Mouse (Mus musculus) heart, postnatal 10 days (tissue): Measurements from ENCODE around the gene Tspan31. TPM values are rescaled to one million over a fixed set of nuclear protein-coding genes. Genes with fewer than 3 reads are reported as not detected.
"Not testable (repeated sequence)": the region's sequence is repeated elsewhere in the genome, so short reads cannot be mapped to it uniquely, and the experiment has no call there.

ENCODE experiments used
- DNase-seq, 2 experiments: peaks; one replicate each; pipeline ENCODE4 v3.0.0; 2021
- intact Hi-C: fragments of 180-260 bp; cut with DNase I; formaldehyde crosslinking; loops from one replicate; pipeline ENCODE4 v1.15.1; 2025
- total RNA-seq, 2 experiments: library from RNA; stranded (reverse); gene quantifications; 2 replicates each; pipeline ENCODE4 v1.2.3; 2021

Gene Tspan31
- total RNA-seq, 2 experiments from 2014 or later = 50.0 to 53.8 TPM

- intact Hi-C loops = no loop called here
- no peak for DNase-seq
These were observed 3.5 kb downstream of the Tspan31 start for GRCm38 (mm10) chr10:127066519-127067018.

DNA sequence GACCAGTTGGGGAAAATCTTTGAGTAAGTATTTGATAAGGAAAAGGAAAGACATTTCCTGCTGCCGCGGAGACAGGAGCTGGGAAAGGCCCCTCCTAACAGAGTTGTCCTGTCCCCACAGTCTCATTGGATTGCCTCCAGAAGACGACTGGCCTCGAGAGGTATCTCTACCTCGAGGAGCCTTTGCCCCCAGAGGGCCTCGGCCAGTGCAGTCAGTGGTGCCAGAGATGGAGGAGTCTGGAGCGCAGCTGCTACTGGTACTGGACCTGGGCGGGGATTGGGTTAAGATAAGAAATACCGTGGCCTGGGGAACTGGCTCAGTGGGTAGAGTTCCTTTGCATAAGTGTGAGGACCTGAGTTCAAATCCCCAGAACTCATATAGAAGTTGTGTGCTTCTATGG, 4.1 kb downstream of the Tspan31 start:
- intact Hi-C loops = no loop called here
- DNase-seq = no peak

- intact Hi-C loops = no loop called here
- DNase-seq = no peak
These were observed 5.9 kb downstream of the Tspan31 start for GRCm38 (mm10) chr10:127063913-127064870.

GRCm38 (mm10) chr10:127063239-127063872, 6.7 kb downstream of the Tspan31 start, which contains the start of gene Cdk4:
Cdk4 (plus strand) TSS chr10:127063534.
- peak; percentile 98 for DNase-seq
- intact Hi-C loops = no loop called here

- DNase-seq = no peak
- intact Hi-C loops = no loop called here
These were observed 7.6 kb downstream of the Tspan31 start for GRCm38 (mm10) chr10:127062503-127062902.

DNA sequence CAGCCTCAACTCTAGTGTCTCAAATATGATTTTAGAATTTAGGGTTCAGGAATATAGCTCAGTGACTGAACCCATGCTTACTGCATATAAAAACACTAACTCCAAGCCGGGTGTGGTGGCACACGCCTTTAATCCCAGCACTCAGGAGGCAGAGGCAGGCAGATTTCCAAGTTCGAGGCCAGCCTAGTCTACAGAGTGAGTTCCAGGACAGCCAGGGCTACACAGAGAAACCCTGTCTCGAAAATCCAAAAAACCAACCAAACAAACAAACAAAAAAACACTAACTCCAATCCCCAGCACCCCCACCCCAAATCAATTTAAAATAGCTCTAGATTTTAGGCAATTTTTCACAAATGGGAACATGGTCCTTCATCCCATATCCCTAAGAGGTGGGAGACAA, 8.0 kb downstream of the Tspan31 start:
- DNase-seq, intact Hi-C loops: not testable (repeated sequence)

DNA sequence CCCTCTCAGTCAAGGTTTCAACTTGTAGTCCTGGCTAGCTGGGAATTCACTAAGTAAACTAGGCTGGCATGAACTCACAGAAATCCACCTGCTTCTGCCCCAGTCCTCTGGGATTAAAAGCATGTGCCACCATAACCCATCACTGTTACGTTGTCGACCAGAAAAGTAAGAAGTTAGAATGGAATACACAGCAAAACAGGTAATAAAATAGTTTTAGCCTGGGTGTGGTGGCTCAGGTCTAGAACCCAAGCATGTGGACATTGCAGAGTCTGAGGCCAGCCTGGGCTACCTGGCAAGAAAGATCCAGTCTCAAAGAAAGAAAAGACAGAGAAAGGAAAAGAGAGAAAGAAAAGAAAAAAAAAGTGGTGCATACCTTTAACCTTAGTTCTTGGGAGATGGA, 8.6 kb downstream of the Tspan31 start:
- DNase-seq = no peak
- intact Hi-C loops = no loop called here

DNA sequence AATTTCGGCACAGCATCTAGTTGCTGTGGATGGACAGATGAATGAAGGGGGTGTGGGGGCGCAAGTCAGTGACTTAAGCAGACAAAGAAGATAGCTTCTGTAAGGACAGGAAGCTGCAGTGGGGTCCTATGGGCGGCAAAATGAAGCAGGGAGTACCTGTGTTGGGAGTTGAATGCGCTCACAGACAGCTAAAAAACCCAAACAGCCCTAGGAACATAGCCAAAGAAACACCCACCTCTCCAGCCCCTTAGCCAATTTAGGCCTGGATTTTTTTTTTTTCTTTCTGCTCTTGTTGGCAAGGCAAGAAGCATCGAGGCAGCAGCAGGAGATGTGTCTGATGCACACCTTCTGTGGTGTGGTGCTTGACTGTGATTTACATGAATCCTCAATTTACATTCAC, 9.0 kb downstream of the Tspan31 start:
- DNase-seq = no peak
- intact Hi-C loops = no loop called here

DNA sequence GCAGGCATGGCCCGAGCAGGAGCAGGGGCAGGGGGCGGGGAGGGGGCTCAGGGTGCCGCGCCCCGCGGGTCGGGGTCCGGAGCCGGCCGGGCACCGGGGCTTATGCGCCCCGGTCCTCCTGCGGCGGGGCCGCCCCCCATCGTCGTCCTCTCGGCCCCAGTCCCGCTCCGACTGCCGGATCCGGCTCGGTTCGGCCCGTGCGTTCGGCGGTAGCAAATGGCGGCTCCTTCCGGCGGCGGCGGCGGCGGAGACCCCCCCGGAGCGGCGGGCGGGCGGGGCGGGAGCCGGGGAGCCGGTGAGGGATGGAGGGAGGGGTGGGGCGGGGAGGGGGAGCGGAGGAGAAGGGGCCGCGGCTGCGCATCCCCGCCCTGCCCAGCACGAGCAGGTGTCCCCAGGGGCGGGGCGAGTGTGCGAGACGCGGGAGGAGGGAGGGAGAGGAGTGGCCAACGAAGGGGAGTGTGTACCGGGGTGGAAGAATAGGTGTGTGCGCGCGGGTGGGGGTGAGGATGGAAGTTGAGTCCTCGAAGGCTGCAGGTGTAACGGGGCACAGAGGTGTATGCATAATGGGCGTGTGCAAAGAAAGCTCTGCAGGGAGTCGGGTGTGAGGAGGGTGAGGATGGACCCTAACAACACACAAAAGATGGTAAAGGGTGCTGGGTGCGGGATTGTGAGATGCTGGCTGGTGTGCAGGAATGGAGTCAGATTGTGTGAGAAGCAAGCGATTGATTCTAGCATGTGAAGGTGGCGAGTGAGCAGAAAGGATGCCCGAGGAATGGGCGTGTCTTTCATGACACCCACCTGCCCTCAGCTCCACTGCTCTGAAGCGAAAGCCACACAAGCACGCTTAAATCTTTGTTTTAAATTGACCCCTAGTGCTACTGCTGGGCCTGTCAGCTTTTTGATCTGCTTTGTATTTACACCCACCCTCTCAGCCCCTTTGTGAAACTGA, 9.8 kb downstream of the Tspan31 start, which contains the start of gene March9:
Gene March9, minus strand, starts transcription at position 217 of the 949 bp plus-strand sequence.
- intact Hi-C loops = no loop called here
- DNase-seq = peak in 1 of 2 experiments; percentile 51

DNA sequence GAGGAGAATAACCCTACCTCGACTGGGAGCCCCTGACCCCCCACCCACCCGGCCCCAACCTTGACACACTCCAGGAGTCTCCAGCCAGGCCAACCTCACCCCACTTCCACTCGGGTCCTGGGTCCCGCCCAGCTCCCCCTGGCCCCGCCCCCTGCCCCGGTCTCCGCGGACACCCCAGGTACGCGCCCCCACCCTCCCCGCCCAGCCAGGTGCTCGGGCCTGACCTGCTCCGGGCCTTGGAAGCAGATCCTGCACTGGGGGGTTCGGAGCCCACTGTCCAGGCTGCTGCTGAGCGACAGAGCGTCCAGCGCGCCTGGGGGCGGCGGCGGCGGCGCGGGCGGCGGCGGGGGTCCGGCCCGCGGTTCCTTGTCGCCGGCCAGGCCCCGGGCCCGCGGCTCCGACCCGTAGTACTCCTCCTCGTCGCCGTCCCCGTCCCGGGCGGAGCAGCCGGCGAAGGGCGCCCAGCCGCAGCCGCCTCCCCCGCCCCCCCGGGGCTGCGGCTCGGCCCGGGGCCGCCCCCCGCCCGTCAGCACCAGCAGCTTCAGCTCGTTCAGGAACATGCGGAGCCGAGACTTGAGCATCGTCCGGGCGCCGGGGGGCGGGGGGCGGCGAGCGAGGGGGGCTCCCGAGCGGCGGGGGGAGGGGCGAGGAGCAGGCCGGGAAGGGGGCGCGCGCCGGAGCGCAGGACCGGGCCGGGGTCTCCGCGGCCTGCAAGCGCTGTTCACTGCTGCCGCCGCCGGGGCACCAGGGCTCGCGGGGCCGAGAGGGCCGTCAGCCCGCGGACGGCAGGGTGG, 10.7 kb downstream of the Tspan31 start:
- no peak for DNase-seq
- intact Hi-C loops = no loop called here

DNA sequence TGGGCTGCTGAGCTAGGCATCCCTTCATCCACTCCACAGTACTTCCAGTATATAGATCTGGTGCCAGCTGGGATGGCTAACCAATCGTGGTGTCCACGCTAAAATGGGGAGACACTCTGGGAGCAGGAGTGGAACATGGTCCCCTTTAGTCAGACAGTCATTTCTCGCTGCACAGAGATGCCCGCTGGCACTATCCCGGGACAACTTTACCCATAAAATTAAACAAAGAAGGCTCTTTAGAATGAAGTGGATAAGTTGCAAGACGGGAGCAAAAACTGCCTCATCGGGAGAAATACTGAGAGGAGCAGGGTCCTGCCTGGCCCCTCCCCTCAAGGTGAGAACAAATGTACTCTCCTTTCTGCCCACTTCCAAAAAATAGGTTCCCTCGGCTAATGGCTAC, 11.4 kb downstream of the Tspan31 start:
- intact Hi-C loops = no loop called here
- no peak for DNase-seq

DNA sequence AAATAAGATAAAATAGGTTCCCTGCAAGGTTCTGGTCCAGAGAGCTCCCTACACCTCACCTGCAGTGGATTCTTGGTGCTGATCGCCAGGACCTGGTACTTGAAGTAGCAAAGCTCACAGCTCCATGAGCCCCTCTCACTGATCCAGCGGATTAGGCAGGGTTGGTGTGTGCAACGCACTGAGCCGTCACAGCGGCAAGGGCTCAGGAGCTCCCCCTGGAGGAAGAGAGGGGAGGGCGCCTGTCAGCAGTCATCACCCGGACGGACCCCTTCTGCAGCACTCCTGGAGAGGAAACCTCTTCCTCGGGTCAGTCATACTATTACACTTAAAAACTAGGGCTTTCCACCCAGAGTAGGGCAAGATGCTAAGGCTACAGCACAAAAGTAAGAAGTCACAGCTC, 11.9 kb downstream of the Tspan31 start:
- intact Hi-C loops = no loop called here
- DNase-seq = peak; percentile 74 to 84

- intact Hi-C loops = no loop called here
- DNase-seq = no peak
These were observed 13.6 kb downstream of the Tspan31 start for GRCm38 (mm10) chr10:127056490-127056889.

DNA sequence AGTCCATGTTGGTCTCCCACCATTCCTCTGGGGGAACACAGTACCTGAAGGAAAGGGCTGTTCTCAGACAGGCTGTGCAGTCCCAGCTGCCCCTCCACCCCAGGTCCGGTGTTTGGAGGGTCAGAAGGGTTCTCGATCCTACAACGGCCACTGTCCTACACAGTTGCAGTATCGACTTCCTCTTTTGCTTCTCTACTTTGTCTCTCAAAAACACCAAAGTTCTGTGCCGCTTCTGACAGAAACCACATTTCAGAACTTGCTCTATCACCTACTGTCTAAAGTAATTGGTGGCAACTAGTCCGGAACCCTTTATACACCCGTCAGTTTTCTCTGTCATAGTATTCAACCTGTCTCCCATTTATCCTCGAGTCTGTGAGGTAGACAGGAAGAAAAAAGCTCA, 14.7 kb downstream of the Tspan31 start:
- no peak for DNase-seq
- intact Hi-C loops = no loop called here

GRCm38 (mm10) chr10:127054646-127055045, 15.4 kb downstream of the Tspan31 start:
- no peak for DNase-seq
- intact Hi-C loops = no loop called here

GRCm38 (mm10) chr10:127050119-127050474, 20.0 kb downstream of the Tspan31 start:
- DNase-seq = no peak
- intact Hi-C loops = no loop called here

DNA sequence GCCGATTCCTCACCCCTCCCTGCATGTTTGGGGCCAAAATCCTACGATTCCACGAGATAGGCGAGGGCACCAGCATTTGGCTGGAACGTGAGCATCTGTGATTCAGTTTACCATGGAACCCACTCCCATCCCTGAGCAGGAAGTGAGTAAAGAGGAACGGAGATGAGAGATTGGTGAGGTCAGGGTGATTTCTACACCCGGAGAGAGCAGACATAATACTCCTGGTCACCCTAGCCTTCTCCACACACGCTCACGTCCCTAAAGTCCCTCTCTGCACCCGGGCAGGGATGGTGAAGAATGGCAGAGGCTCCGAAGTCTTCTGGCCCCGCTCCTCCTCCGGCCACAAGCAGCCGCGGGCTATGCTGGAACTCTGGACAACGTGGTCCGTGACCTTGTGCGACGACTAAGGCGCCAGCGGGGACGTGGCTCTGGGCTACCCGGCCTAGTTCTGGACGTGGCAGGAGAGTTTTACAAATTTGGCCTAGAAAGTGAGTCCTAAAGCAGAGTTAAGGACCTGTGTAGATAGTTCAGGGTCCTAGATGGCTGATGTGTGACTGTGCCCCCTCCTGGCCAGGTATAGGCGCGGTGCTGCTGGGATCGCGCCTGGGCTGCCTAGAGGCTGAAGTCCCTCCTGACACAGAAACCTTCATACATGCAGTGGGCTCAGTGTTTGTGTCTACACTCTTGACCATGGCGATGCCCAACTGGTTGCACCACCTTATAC, 20.5 kb downstream of the Tspan31 start:
- no peak for DNase-seq
- intact Hi-C loops = no loop called here

DNA sequence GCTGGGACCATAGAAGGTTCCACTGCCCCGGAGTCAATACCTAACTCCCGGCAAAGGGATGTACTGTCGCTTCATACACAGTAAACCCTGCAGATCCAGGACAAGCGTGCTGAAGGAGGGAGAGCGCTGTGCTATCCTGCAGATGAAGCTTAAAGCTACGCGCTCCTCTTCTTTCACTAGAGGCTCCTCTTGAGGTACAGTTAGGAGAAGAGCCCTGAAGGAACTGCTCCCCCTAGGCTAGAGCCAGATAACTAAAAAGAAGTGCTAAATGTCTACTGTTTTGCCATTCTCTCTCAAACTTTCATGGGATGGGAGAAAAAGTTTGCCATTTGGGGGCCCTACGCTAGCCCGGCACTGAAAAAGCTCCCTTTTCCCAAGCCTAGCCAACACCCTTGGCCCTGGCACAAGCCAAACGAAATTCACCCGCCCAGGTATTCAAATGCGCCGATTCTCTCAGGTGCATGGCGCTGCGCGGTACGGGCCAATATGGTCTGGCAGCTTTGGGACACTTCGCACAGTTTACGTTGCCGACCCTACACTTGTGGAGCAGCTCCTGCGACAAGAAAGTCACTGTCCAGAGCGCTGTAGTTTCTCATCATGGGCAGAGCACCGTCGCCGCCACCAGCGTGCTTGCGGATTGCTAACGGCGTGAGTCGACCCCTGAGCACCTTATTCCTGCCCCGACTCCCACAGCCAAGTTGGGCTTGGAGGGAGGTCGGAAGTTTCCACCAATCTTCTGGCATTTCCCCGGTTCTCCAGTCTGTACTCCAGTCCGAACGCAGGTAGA, 21.3 kb downstream of the Tspan31 start:
- no peak for DNase-seq
- intact Hi-C loops = no loop called here
